Mouse (Mus musculus): ENCODE measurements around the gene Tti1.

GRCm38 (mm10) chr2:157989946-157990345 is 38.3 kb downstream of the Tti1 start:
- TF ChIP-seq CTCF (IDR thresholded peaks at IDR 0.05): peak; percentile 74
- no peak for TF ChIP-seq EP300 (IDR thresholded peaks at IDR 0.05; ENCODE audit: insufficient read depth, low read depth, low read length)
- TF ChIP-seq POLR2A (IDR thresholded peaks at IDR 0.05; ENCODE audit: insufficient read depth, low read depth, low read length): no peak

Measured in heart, adult 2 months (tissue).